Mouse (Mus musculus) spleen, postnatal 4 days (tissue): ENCODE measurements around the gene Gpr18.
A peak's percentile ranks its signal among the peaks of the same experiment; 100 is the strongest.

Experiments
- DNase-seq, 2 experiments: peaks; one replicate each; pipeline ENCODE4 v3.0.0; 2022; ENCODE audit warnings: low spot score in 2 of 2

Gene Gpr18

DNA sequence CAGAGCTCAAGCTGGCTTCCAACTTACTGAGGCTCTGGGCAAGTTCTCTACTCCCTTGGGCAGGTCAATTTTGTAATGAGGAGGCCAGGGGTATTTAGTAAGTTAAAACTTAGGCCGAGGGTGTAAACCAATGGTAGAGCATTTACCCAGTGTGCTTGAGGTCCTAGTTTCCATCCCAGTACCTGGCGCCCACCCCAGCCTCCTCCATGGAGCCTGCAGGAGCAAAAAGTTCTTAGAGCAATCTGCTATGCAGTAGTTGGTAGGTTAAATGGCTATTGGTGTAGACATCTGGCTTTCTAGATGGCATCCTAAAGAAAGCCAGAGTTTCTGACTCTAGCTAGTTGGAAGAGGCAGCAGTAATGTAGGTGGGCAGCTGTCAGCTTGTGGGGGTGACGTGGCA lies 33.9 kb upstream of the Gpr18 start:
- DNase-seq, result no peak

GRCm38 (mm10) chr14:121947966-121948365 lies 32.4 kb upstream of the Gpr18 start:
- DNase-seq, result no peak

GRCm38 (mm10) chr14:121947201-121947760 lies 31.7 kb upstream of the Gpr18 start:
- DNase-seq, result no peak

DNA sequence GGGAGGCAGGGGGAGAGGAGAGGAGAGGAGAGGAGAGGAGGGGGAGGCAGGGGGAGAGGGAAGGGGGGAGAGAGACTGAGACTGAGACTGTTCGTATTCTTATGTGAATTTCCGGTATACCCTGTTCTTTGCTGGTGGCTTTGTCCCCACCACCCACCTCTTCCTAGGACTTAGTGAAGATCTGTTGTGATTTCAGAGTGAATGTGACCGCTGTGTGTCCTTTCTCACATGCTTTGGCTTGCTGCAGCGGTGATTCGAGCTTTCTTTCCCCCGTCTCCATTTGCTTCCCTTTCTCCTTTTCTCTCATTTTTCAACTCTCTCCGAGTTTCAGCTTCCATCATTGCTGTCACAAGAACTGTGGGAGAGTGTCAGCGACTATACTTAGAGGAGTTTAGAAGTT lies 31.1 kb upstream of the Gpr18 start:
- no peak for DNase-seq

DNA sequence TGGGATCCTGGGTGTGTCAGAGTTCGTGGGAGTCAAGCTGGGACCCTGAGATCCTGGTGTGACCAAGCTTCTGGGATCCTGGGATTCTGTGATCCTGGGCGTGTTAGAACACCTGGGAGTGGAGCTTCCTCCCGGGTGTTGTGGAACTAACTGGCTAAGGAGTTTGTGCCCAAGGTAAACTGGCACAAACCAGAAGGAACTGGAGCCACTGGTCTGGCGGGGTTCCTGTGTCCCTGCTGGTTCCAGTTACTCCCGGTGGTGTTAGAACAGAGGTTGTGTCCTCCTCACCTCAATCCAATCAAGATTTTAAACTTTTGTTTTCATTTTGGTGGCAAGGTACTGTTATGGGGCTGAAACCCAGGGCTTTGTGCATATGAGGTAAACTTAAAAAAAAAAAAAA lies 30.6 kb upstream of the Gpr18 start:
- no peak for DNase-seq

DNA sequence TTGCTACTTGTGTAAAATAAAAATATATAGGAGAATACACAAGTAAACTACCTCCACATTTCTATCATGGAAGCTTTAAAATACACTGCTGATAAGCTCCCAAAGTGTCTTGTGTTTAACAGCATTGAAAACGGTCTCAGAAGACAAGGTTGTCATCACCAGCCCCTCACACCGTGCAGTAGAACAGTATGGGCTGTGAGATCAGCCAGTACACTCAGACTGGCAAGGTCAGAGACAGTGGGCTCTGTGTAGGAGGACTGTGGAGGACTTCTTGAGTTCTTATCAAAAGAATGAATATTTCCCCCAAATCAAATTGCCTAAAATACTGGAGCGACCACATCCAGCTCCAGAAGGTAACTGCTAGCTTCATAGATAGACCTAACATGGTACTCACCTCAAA lies 24.0 kb upstream of the Gpr18 start:
- DNase-seq, result no peak

DNA sequence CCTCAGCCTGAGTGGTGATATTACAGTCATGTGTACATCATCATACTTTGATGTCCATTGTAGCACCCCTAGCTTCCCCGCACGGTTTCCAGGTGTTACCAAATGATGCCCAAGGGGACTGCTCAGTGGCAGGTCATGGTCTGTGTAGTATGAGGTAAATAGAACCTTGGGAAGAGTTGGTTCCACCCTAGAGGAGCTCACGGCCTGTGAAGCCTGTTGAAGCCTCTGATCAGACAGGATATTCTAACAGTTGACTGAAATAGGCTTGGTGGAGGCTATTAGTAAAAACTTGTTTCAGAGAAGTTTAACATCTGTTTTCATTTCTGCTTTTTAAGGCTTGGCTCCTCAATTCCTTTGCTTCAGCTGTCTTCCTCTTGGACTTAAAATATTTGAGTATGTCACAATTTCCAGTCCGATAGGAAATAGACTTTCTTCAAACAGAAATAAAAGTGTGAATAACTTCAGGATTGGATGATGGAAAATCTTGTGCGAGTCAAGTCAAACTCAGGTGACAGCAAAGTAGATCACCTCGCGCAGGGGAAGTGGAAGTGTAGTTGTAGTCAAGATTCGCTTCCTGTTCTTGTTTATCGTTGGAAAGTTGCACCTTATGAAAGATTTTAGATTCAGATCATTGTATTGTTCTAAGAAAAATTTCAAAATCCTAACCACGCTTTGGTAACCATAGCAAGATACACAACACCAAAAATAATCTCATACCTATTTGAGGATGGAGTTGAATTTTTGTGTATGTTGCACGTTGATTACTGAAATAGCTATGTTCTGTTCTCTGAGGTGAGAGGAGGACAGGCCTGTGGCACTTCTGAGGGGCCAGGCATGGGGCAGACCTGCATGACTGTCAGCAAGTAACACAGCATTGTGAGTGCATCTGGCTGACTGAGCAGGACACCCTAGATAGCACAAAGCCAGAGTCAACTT lies 22.9 kb upstream of the Gpr18 start:
- DNase-seq, result peak; percentile 38 to 66

- DNase-seq, result peak in 1 of 2 experiments; percentile 71
Measured at GRCm38 (mm10) chr14:121937601-121938255, 22.1 kb upstream of the Gpr18 start.

- peak in 1 of 2 experiments; percentile 56 for DNase-seq
Measured at GRCm38 (mm10) chr14:121936856-121937255, 21.3 kb upstream of the Gpr18 start.

- DNase-seq, result no peak
Measured at GRCm38 (mm10) chr14:121936356-121936755, 20.8 kb upstream of the Gpr18 start.

- no peak for DNase-seq
Measured at GRCm38 (mm10) chr14:121934597-121934946, 19.0 kb upstream of the Gpr18 start.

DNA sequence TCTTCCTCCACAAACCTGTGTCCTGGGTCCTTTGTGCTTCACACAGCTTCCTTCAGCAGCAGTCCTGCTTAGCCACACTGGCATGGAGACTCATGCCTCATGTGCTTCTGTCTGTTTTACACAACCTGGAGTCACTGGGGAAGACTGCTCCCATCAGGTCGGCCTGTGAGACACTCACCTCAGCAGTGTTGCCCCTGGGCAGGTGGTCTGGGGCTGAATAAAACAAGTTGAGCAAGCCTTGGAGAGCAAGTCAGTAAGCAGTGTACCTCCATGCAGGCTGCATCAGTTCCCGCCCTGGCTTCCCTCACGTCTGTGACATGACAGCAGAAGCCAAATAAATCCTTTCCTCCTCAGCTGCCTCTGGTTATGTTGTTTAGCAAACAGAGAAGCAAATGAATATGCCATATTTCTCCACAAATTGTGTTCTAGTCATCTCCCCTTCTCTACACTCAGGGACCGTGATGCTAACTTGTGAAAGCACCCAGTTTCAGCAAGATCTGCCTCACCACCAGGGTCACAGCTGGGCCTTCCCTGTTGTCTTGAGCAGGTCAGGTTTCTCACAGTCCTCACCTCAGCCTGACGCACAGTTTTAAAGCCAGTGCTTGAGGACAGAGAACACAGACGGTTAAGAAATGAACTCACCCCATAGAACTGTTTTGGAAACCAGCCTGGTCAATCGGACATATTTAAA lies 18.5 kb upstream of the Gpr18 start:
- DNase-seq, result no peak

- DNase-seq, result peak in 1 of 2 experiments; percentile 56
Measured at GRCm38 (mm10) chr14:121932180-121932579, 16.6 kb upstream of the Gpr18 start.

DNA sequence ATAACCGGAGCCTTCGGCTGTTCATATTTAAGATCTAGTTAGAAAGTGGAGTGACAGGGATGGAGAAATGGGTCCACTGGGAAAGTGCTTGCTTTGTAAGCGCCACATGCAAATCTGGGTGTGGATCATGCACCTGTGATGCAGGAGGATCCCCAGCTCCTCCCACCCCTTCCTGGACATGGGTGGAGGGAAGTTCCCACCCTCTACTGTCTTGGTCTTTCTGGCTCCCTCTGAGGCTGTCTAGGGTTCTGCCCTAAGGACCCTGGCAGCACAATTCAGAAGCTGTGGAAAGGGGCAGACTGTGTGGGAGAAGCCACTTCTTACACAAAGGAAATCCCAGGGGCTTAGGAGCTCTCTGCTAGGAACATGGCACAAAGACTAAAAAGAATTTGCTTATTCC lies 16.0 kb upstream of the Gpr18 start:
- peak in 1 of 2 experiments; percentile 62 for DNase-seq

- DNase-seq, result no peak
Measured at GRCm38 (mm10) chr14:121930731-121931383, 15.3 kb upstream of the Gpr18 start.

DNA sequence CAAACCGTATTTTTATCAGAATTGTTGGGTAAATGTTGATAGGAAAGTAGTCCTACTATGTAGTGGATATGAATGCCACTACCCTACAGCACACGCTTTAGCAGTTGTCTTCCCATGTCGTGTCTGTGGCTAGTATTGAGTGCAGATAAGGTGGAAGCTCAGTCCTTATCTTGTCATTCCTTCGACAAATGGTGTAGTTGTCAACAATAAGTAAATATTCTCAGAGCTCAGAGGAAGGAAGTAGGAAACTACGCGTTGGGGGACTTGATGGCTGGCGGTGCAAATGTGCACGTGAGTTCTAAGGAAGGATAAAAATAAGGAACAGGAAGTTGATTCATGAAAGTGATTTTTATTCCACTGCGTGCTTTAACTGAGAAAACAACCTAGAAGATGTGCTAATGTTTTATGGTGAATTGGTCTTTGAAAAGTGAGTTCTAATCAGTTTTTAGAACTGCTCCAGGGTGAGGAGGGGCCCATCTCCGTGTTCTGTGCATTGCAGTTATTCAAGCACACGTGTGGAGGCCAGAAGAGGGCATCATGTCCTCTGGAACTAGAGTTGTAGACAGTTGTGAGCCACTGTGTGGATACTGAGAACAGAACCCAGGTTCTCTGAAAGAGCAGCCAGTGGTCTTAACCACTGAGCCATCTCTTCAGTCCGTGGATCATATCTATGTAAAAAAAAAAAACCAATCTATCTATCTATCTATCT lies 13.8 kb upstream of the Gpr18 start:
- no peak for DNase-seq

DNA sequence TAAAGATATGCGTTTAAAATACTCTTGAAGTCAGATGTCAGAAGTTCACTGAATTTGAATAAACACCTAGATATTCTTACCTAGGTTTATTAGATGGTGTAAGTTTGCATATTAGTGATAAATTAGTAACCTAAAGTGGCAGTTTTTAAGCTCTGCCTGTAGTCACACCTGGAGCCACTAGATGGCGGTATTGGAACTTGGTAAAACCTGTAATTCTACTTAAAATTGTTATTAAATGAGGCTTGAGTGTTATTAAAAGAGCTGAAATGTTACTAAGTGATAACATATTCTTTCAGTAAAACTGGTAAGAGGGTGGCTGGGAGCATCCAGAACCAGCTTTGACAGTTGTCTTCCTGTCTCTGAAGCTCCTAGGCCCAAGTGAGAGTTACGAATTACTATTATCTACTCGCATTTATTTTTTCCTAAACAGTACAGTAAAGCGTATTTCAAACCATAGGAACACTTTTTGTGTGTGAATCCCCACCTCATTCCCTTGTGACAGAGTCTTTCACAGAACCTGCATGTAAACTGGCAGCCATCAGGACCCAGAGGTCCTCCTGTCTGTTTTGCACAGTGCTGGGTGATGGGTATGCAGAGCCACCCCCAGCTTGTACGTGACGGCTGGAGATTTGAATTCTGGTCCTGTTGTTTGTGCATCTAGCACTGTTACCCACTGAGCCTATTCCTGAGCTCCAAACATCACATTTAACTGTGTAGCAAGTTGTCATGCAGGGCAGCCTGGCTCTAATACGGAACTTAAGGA lies 13.0 kb upstream of the Gpr18 start:
- DNase-seq, result peak; percentile 65 to 84

- peak; percentile 9 to 55 for DNase-seq
Measured at GRCm38 (mm10) chr14:121927451-121927850, 11.9 kb upstream of the Gpr18 start.

DNA sequence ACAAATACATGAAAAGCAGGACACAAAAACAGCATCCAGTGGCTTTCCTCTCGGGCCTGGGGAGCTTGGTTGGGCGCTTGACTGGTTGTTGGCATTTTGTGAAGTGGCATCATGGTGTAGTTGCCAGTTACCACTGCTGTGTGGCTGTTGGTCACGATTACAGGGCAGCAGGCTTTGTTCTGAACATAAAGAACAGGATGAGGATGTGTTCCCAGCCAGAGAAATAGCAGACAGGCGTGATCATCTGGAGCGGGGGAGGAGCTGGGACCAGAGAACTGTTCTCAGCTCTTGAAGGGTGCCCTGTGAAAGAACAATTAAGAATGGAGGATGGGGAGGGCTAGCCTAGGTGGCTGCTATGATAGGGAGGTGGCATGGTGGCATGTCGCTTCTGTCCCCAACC lies 11.3 kb upstream of the Gpr18 start:
- DNase-seq, result peak; percentile 8 to 55

DNA sequence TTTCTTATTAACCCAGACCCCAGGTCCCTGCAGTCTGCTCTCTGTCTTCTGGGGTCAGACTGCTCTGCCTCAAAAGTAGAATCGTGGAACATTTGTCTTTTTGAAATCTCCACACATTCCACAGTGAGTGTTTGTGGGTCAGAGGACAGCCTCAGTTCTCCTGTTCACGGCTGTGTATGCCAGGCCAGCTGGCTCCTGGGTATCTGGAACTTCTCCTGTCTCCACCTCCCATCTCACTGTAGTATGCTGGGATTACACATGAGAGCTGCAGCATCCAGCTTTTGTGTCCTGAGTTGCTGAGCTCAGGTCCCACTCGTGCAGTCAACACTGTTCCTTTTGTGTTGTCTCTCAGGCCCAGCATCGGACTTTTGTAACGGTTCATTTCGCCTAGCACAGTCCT lies 9.3 kb upstream of the Gpr18 start:
- DNase-seq, result peak in 1 of 2 experiments; percentile 5
